Mouse (Mus musculus) heart, embryonic 11.5 days (tissue): ENCODE measurements around the gene Tdrkh. TPM values are rescaled to one million over a fixed set of nuclear protein-coding genes. Genes with fewer than 3 reads are reported as not detected.

ENCODE experiments used
- ATAC-seq: fragments of 200-750 bp; cut with Nextera tagmentation; replicated peaks from 2 replicates; pipeline ENCODE4 v1.8.0; 2017; ENCODE audit warnings: moderate library complexity; ENCODE audit not compliant: insufficient number of reproducible peaks, low FRiP score, low TSS enrichment
- H3K27ac ChIP-seq: fragments of 300-500 bp; sonication (generic); 2 replicates; pipeline ENCODE4 v1.5.1; 2014; ENCODE audit warnings: mild to moderate bottlenecking, low read depth, low read length
- H3K27me3 ChIP-seq: fragments of 300-500 bp; sonication (generic); 2 replicates; pipeline ENCODE4 v1.6.1; 2014; ENCODE audit warnings: mild to moderate bottlenecking, low read length, mixed read lengths; ENCODE audit not compliant: control insufficient read depth, insufficient read depth
- H3K36me3 ChIP-seq: fragments of 300-500 bp; sonication (generic); 2 replicates; pipeline ENCODE4 v1.6.1; 2014; ENCODE audit warnings: mild to moderate bottlenecking, low read length, moderate library complexity, mixed read lengths; ENCODE audit not compliant: control insufficient read depth, insufficient read depth
- H3K4me1 ChIP-seq: fragments of 300-500 bp; sonication (generic); 2 replicates; pipeline ENCODE4 v1.6.1; 2014; ENCODE audit warnings: low read length; ENCODE audit not compliant: control insufficient read depth, insufficient read depth
- H3K4me2 ChIP-seq: fragments of 300-500 bp; sonication (generic); 2 replicates; pipeline ENCODE4 v1.6.1; 2014; ENCODE audit warnings: mild to moderate bottlenecking, moderate library complexity
- H3K4me3 ChIP-seq: fragments of 300-500 bp; sonication (generic); 2 replicates; pipeline ENCODE4 v1.5.1; 2014; ENCODE audit warnings: low read depth, low read length
- H3K9ac ChIP-seq: fragments of 300-500 bp; sonication (generic); 2 replicates; pipeline ENCODE4 v1.6.1; 2014; ENCODE audit warnings: mild to moderate bottlenecking, low read depth, low read length, moderate library complexity
- H3K9me3 ChIP-seq: fragments of 300-500 bp; sonication (generic); replicated peaks from 2 replicates; pipeline ENCODE4 v1.6.1; 2016; ENCODE audit warnings: low read length; ENCODE audit not compliant: control insufficient read depth
- WGBS: fragments of 180-500 bp; shearing (Covaris S2); extraction: QIAGEN DNeasy Blood & Tissue Kit; methylation state at CpG from one replicate; pipeline ENCODE4 v1.1.7; 2014; ENCODE audit not compliant: insufficient replicate concordance; 5-methylcytosine and 5-hydroxymethylcytosine counted together
- polyA plus RNA-seq: library from polyadenylated mRNA; unstranded; fragments of >200 nt; fragmentation: Nextera tagmentation; extraction: Ambion mirVana; gene quantifications from 2 replicates; pipeline ENCODE4 v1.2.1, GENCODE M21; 2014

Gene Tdrkh
- polyA plus RNA-seq, 1 experiment from 2014 or later: 8.7 TPM

- Histone ChIP-seq H3K4me2 (no peak overlapping the region), H3K4me3 (no peak overlapping the region), H3K36me3 (no peaks in the 10 kb centered on the region), H3K27me3 (peaks cover 33% of the 10 kb centered on the region), H3K9ac (no peak overlapping the region), H3K9me3 (no peaks in the 10 kb centered on the region), H3K4me1 (peaks cover 5% of the 10 kb centered on the region), H3K27ac (no peak overlapping the region)
- 75% methylated on average over 17 of the region's 17 CpGs for WGBS
- ATAC-seq: no peak
Observed at GRCm38 (mm10) chr3:94482764-94483385, 69.8 kb downstream of the Tdrkh start.

GRCm38 (mm10) chr3:94483790-94484439 lies 70.8 kb downstream of the Tdrkh start:
- Histone ChIP-seq H3K9ac (no peak overlapping the region), H3K4me1 (peaks cover 5% of the 10 kb centered on the region), H3K27ac (no peak overlapping the region), H3K4me2 (no peak overlapping the region), H3K36me3 (no peaks in the 10 kb centered on the region), H3K9me3 (no peaks in the 10 kb centered on the region), H3K27me3 (peaks cover 26% of the 10 kb centered on the region), H3K4me3 (no peak overlapping the region)
- WGBS: 25% methylated on average over 20 of the region's 20 CpGs
- ATAC-seq: no peak

Other genes starting within 250 kb of the Tdrkh start
- not detected in 2 replicates for gene Gm10696, start 235.1 kb upstream of the Tdrkh start, polyA plus RNA-seq
- gene Gm5286, start 216.6 kb upstream of the Tdrkh start, polyA plus RNA-seq: not detected in 2 replicates
- gene Gm4778, start 149.2 kb upstream of the Tdrkh start, polyA plus RNA-seq: not detected in 2 replicates
- 11.8 and 12.5 TPM in 2 replicates for gene Them4, start 103.2 kb upstream of the Tdrkh start, polyA plus RNA-seq
- gene Them5, start 71.2 kb upstream of the Tdrkh start, polyA plus RNA-seq: 0.17 TPM in 1 of 2 replicates, not detected in the other
- gene C2cd4d, start 50.8 kb upstream of the Tdrkh start, polyA plus RNA-seq: 0.59 and 0.89 TPM in 2 replicates
- gene Rorc, start 40.5 kb upstream of the Tdrkh start, polyA plus RNA-seq: 0.41 and 0.44 TPM in 2 replicates
- gene Lingo4, start 14.8 kb upstream of the Tdrkh start, polyA plus RNA-seq: not detected in 2 replicates
- gene Mrpl9, start 30.0 kb downstream of the Tdrkh start, polyA plus RNA-seq: 60.8 and 65.5 TPM in 2 replicates
- gene Oaz3, start 30.6 kb downstream of the Tdrkh start, polyA plus RNA-seq: 0.29 TPM in 1 of 2 replicates, not detected in the other
- 2.8 and 4.7 TPM in 2 replicates for gene Celf3, start 65.0 kb downstream of the Tdrkh start, polyA plus RNA-seq
- 6.6 and 7.0 TPM in 2 replicates for gene Riiad1, start 67.1 kb downstream of the Tdrkh start, polyA plus RNA-seq
- gene Snx27, start 169.4 kb downstream of the Tdrkh start, polyA plus RNA-seq: 21.2 and 23.7 TPM in 2 replicates
- gene Gm10972, start 229.8 kb downstream of the Tdrkh start, polyA plus RNA-seq: not detected in 2 replicates
- gene Tuft1, start 245.6 kb downstream of the Tdrkh start, polyA plus RNA-seq: 8.7 and 10.5 TPM in 2 replicates